Mouse (Mus musculus) embryonic facial prominence, embryonic 11.5 days (tissue): ENCODE results near the gene Sec61a1. TPM values are rescaled to one million over a fixed set of nuclear protein-coding genes. Genes with fewer than 3 reads are reported as not detected.
A peak's percentile ranks its signal among the peaks of the same experiment; 100 is the strongest.

Experiments used
- ATAC-seq: fragments of 200-750 bp; cut with Nextera tagmentation; replicated peaks from 2 replicates; pipeline ENCODE4 v1.8.0; 2017; ENCODE audit warnings: low read depth; ENCODE audit not compliant: insufficient number of reproducible peaks, low FRiP score, low TSS enrichment
- DNase-seq: peaks from one replicate; pipeline ENCODE4 v3.0.0-alpha.2; 2015; ENCODE audit warnings: low spot score
- H3K27ac ChIP-seq: fragments of 300-500 bp; sonication (generic); replicated peaks from 2 replicates; pipeline ENCODE4 v1.5.1; 2014; ENCODE audit warnings: mild to moderate bottlenecking, low read depth, low read length, control low read depth
- H3K27me3 ChIP-seq: fragments of 300-500 bp; sonication (generic); 2 replicates; pipeline ENCODE4 v1.6.1; 2014; ENCODE audit warnings: mild to moderate bottlenecking, low read length, moderate library complexity, mixed read lengths; ENCODE audit not compliant: control insufficient read depth, insufficient read depth
- H3K36me3 ChIP-seq: fragments of 300-500 bp; sonication (generic); replicated peaks from 2 replicates; pipeline ENCODE4 v1.6.1; 2014; ENCODE audit warnings: low read depth, mild to moderate bottlenecking, low read length, moderate library complexity, mixed read lengths; ENCODE audit not compliant: control insufficient read depth, insufficient read depth
- H3K4me1 ChIP-seq: fragments of 300-500 bp; sonication (generic); 2 replicates; pipeline ENCODE4 v1.6.1; 2014; ENCODE audit warnings: low read length, mixed read lengths; ENCODE audit not compliant: control insufficient read depth, insufficient read depth
- H3K4me2 ChIP-seq: fragments of 300-500 bp; sonication (generic); 2 replicates; pipeline ENCODE4 v1.6.1; 2014; ENCODE audit warnings: low read depth, mild to moderate bottlenecking, control low read depth, low read length, moderate library complexity
- H3K4me3 ChIP-seq: fragments of 300-500 bp; sonication (generic); 2 replicates; pipeline ENCODE4 v1.5.1; 2014; ENCODE audit warnings: low read depth, low read length, control low read depth
- H3K9ac ChIP-seq: fragments of 300-500 bp; sonication (generic); replicated peaks from 2 replicates; pipeline ENCODE4 v1.6.1; 2014; ENCODE audit warnings: mild to moderate bottlenecking, control low read depth, low read length
- H3K9me3 ChIP-seq: fragments of 300-500 bp; sonication (generic); replicated peaks from 2 replicates; pipeline ENCODE4 v1.6.1; 2016; ENCODE audit warnings: mild to moderate bottlenecking, low read length, inconsistent platforms, mixed read lengths; ENCODE audit not compliant: control insufficient read depth
- WGBS: fragments of 180-500 bp; shearing (Covaris S2); extraction: QIAGEN DNeasy Blood & Tissue Kit; methylation state at CpG from one replicate; pipeline ENCODE4 v1.1.7; 2014; 5-methylcytosine and 5-hydroxymethylcytosine counted together
- polyA plus RNA-seq: library from polyadenylated mRNA; unstranded; fragments of >200 nt; fragmentation: Nextera tagmentation; extraction: Ambion mirVana; gene quantifications from 2 replicates; pipeline ENCODE4 v1.2.1, GENCODE M21; 2014

Gene Sec61a1
- polyA plus RNA-seq, 1 experiment from 2014 or later: 160 TPM

DNA sequence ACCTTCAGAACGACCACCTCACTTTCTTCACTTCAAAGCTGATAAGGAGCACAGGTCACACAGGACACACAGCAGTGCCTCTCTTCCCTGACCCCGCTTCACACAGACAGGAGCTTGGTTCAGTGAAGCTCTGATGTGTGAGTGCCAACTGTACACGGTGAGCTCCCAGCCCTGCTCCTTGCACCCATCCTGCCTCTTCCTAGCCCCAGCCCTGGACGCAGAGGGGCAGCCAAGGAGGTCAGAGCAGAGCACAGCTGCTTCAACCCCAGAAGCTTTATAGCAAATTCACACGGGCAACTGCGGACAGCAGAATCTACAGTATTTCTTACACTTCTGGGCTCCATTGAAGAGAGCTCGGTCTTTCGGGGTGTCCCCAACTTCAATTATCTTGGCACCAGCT is 4.7 kb downstream of the Sec61a1 start:
- Histone ChIP-seq H3K4me1 (no peaks in the 10 kb centered on the region; the same call in 1 of the 2 replicates), H3K4me2 (no peak overlapping the region), H3K27me3 (no peaks in the 10 kb centered on the region), H3K9me3 (no peaks in the 10 kb centered on the region), H3K27ac (no peak overlapping the region), H3K9ac (no peak overlapping the region), H3K4me3 (no peak overlapping the region), H3K36me3 (peaks cover 26% of the 10 kb centered on the region)
- DNase-seq (no peak), ATAC-seq (no peak)
- WGBS: 91% methylated on average over 8 of the region's 8 CpGs

DNA sequence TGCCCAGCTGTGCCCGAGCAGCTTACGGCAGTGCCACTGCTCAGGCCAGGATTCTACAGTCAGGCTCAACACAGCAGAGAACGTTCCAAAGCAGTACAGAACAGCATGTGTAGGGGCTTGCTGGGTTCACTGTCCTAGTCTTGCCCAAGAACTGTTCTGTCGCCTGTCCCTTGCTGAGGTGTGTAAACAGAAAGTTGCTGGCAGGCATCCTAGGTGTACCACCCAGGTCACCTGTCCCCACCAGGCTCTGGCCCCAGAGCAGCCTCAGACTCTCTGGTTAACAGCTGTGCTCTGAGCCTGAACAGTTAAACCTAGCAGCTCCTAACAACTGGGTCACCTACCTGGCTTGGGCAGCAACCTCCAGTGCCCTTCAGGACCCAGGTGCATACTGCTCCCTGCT is 15.7 kb downstream of the Sec61a1 start:
- H3K4me2 ChIP-seq: no peak overlapping the region
- 87% methylated on average over 4 of the region's 4 CpGs for WGBS
- ATAC-seq (no peak), DNase-seq (no peak)
- H3K4me3 ChIP-seq: no peak overlapping the region
- H3K27me3 ChIP-seq: no peaks in the 10 kb centered on the region
- no peaks in the 10 kb centered on the region for H3K9me3 ChIP-seq
- H3K36me3 ChIP-seq: peaks cover 24% of the 10 kb centered on the region
- H3K9ac ChIP-seq: no peak overlapping the region
- H3K4me1 ChIP-seq: no peaks in the 10 kb centered on the region
- H3K27ac ChIP-seq: no peak overlapping the region

DNA sequence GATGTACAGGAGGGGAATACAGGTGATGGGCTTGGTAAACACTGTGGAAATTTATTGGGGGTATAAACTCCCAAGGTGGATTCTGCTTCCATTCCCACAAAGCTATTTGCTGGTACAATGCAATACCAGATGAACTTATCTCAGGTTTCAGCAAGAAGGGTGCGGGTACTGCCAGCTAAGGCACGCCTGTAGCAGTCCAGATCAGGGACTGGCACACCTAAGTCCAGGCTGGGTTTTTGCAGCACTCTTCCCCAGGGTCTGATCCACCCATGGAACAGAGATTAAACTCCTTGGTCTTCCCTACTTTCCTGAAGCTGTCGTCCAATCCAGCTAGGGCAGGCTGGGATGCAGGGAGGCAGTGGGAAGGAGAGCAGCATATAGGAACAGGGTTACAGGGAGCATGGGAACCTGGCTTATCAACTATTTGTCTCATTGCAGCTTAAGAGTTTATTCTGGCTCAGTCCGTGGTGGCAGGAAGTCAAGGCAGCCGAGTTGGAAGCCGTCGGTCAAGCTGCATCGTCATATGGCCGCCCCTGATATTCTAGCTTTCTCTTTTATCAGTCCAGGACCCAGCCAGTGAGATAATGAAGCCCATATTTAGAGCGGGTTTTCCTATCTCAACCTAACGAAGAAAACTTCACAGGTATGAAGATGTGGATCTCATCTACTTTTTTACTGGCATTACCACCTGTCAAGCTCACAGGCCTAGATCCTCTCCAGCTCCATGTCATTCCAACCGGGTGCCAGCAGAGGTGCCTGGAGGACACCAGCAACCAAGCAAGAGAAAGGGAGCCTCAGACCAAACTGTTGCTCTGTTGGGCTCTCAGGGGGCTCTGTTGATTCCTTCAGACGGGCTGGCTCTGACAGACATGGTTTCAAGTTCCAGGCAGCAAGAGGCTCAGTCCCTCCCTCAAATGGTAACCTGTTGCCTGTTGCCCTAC is 16.4 kb downstream of the Sec61a1 start:
- ATAC-seq: no peak
- H3K4me2 ChIP-seq: no peak overlapping the region
- no peaks in the 10 kb centered on the region for H3K27me3 ChIP-seq
- H3K36me3 ChIP-seq: peaks cover 25% of the 10 kb centered on the region
- no peaks in the 10 kb centered on the region for H3K9me3 ChIP-seq
- H3K4me1 ChIP-seq: no peaks in the 10 kb centered on the region
- no peak overlapping the region for H3K9ac ChIP-seq
- WGBS: 75% methylated on average over 13 of the region's 13 CpGs
- no peak overlapping the region for H3K27ac ChIP-seq
- no peak overlapping the region for H3K4me3 ChIP-seq
- DNase-seq: no peak

DNA sequence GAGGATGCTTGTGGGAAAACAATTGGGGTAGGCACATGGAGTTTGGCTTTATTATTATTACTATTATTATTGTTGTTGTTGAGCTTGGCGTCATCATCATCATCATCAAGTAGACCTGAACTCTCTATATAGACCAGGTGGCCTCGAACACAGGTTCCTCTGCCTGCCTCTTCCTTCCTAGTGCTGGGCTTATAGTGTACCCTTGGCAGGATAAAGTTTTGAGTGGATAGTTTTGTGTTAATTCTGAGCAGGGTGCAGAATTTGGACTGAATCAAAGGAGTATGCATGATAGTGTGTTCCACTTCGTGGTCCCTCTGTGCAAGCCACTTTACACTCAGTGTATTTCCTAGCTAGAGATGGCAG is 18.3 kb downstream of the Sec61a1 start:
- Histone ChIP-seq H3K4me1 (no peaks in the 10 kb centered on the region), H3K4me3 (peak overlapping the region; percentile 54), H3K9me3 (no peaks in the 10 kb centered on the region), H3K4me2 (peak overlapping the region; percentile 94; the same call in 1 of the 2 replicates), H3K36me3 (peaks cover 11% of the 10 kb centered on the region), H3K9ac (peak overlapping the region; percentile 73; the same call in 1 of the 2 replicates), H3K27me3 (no peaks in the 10 kb centered on the region), H3K27ac (no peak overlapping the region; the same call in 1 of the 2 replicates)
- no peak for DNase-seq
- 8% methylated on average over 3 of the region's 3 CpGs for WGBS
- 0 out of 2 replicates have a peak, but pooled peaks have one; percentile 19 for ATAC-seq

DNA sequence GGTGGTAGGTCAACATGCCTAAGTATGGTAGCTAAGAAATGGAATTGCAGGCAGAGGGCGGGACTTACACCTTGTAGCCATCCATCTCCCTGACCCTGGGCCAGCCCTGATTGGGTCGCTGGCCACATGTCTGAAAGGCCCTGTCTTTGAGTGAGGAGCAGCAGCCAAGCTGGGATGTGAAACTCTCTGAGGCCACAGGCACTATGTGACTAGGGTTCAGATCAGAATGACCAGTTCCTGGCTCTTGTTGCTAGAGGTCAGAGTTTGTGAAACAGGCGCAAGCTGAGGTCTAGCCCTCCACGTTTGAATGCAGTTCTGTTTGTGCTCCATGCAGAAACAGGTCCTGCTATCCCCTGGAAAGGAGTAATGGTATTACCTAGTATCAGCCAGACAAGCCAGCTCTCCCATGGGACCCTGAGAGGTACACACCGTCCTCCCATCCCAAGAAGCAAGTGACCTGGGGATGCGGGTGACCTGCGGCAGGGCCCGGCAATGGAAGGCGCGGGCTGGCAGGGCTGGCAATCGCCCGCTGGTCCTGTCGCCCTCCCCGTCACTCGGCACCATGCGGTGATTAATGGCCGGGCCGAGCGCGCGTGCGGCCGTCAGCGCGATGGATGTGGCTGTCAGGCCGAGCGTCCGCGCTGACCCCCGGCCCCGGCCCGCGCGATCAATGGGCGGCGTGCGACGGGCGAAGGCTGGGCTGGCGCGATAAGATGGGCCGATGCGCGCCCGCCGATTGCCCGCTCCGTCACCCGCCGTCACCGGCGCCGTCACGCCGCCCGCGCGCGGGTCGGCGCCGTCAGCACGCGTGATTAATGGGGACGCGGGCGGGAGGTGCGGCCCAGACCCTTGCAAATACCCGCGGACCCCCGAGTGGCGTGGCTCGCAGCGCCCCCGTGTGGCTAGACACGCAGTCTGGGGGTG is 19.0 kb downstream of the Sec61a1 start:
- H3K9me3 ChIP-seq: no peaks in the 10 kb centered on the region
- ATAC-seq (peak; percentile 82), DNase-seq (peak; percentile 81)
- WGBS: 3% methylated on average over 64 of the region's 76 CpGs
- peaks cover 9% of the 10 kb centered on the region for H3K36me3 ChIP-seq
- no peak overlapping the region for H3K27ac ChIP-seq
- H3K4me3 ChIP-seq: peak overlapping the region; percentile 54
- peak overlapping the region; percentile 73 for H3K9ac ChIP-seq
- H3K27me3 ChIP-seq: no peaks in the 10 kb centered on the region
- no peaks in the 10 kb centered on the region for H3K4me1 ChIP-seq
- peak overlapping the region; percentile 94 for H3K4me2 ChIP-seq

DNA sequence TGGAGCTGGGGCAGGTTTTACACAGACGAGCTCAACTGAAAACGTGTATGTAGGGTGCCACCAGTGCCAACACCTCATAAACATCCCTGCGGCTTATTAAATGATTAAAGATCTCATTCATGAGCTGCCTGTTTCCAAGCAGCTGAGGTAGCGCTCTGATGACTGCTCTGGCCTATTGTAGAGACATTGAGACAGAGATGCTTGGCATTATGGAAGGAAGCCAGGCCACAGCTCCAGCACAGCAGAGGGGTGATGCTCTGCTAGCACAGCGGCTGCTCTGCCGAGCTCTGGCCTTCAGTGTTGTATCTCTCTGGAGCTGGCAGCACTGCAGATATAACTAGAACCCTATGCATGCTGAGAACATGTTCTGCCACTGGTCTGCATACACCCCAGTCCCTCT is 25.0 kb downstream of the Sec61a1 start:
- WGBS: 89% methylated on average over 6 of the region's 6 CpGs

DNA sequence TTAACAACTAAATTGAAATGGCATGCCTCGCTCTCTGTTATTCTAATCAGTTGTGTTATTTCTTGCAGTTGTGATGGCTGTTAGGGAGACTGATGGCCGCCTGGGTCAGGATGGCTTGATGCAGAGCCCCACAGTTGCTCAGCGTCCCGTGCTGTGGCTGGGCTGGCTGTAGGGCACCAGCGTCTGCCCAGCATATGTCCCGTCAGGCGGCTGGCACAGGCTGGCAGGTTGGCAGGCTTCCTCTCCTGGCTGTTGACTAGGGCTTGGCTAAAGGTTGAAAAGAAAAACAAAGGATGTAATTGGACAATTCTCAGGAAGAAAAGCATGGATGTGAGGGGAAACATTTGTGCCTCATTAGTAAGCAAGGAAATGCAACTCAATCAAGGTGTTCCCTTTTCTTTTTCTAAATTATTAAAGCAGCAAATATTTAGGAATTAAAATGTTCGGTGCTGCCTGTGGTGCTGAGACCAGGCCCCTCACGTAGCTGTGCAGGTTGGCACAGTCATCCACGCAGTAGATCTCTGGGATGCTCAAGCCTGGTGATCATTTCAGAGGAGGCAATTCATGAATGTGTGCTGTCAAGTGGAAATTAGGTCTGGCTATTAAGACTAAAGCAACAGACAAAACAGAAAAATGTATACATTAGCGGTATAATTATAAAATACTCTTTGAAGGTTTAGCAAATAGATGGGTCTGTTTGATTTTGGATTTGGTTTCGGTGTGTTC is 27.9 kb downstream of the Sec61a1 start:
- Histone ChIP-seq H3K9me3 (no peaks in the 10 kb centered on the region), H3K27me3 (no peaks in the 10 kb centered on the region), H3K36me3 (peaks cover 5% of the 10 kb centered on the region; the same call in 1 of the 2 replicates), H3K9ac (no peak overlapping the region), H3K4me3 (no peak overlapping the region), H3K4me2 (no peak overlapping the region), H3K4me1 (no peaks in the 10 kb centered on the region), H3K27ac (no peak overlapping the region)
- DNase-seq: no peak
- no peak for ATAC-seq
- 96% methylated on average over 12 of the region's 12 CpGs for WGBS

More for the DNA sequence above, 25.0 kb downstream of the Sec61a1 start:
- Histone ChIP-seq H3K4me2 (no peak overlapping the region), H3K36me3 (peaks cover 2% of the 10 kb centered on the region), H3K27ac (no peak overlapping the region), H3K4me3 (no peak overlapping the region), H3K4me1 (no peaks in the 10 kb centered on the region), H3K27me3 (no peaks in the 10 kb centered on the region), H3K9ac (no peak overlapping the region), H3K9me3 (no peaks in the 10 kb centered on the region)
- ATAC-seq (no peak), DNase-seq (no peak)
